Mouse (Mus musculus): Measurements from ENCODE around the gene Parva.

- TF ChIP-seq CHD2 (IDR thresholded peaks at IDR 0.05; ENCODE audit: low read depth, low read length) (no peak), HCFC1 (IDR thresholded peaks at IDR 0.05; ENCODE audit: borderline replicate concordance, insufficient read depth, low read length) (no peak), ZNF384 (IDR thresholded peaks at IDR 0.05; ENCODE audit: low read depth, low read length) (no peak), ZC3H11A (IDR thresholded peaks at IDR 0.05; ENCODE audit: borderline replicate concordance, low read depth, low read length) (no peak)
Measured at GRCm38 (mm10) chr7:112444152-112444984, 17.1 kb downstream of the Parva start.

Measured in ES-E14 (cell line).